Mouse (Mus musculus): ENCODE measurements around the gene Hip1r.

DNA sequence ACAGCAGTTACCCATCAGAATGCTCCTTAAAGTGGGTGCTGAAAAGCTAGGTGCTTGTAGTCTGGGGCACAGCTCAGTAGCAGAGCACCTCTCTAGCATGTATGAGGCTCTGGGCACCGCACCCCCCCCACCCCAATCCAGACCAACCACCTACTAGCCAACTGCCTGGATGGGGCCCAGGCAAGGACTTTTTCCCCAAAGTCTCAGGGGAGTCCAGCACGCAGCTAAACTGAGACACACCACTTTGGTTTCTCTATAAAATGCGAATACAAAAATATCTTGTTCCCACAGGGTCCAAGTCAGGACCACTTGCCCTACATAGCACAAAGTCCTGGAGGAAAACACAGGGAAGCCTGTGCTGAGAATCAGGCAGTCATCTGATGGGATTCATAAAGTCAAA lies 40.8 kb downstream of the Hip1r start:
- TF ChIP-seq CTCF (IDR thresholded peaks at IDR 0.05; ENCODE audit: low read depth) = no peak
- no peak for TF ChIP-seq EP300 (IDR thresholded peaks at IDR 0.05; ENCODE audit: low read depth)
